Mouse (Mus musculus) intestine, embryonic 16.5 days (tissue): ENCODE results near the gene Fam122c. TPM values are rescaled to one million over a fixed set of nuclear protein-coding genes. Genes with fewer than 3 reads are reported as not detected.
A peak's percentile ranks its signal among the peaks of the same experiment; 100 is the strongest.

Experiments used
- ATAC-seq: fragments of 200-750 bp; cut with Nextera tagmentation; 2 replicates; pipeline ENCODE4 v1.8.0; 2017; ENCODE audit warnings: moderate TSS enrichment, moderate library complexity
- H3K27ac ChIP-seq: fragments of 300-500 bp; sonication (generic); 2 replicates; pipeline ENCODE4 v1.5.1; 2014; ENCODE audit warnings: mild to moderate bottlenecking, low read length
- H3K27me3 ChIP-seq: fragments of 300-500 bp; sonication (generic); replicated peaks from 2 replicates; pipeline ENCODE4 v1.6.1; 2014; ENCODE audit warnings: low read length, control low read depth, mixed read lengths; ENCODE audit not compliant: control insufficient read depth, insufficient read depth
- H3K36me3 ChIP-seq: fragments of 300-500 bp; sonication (generic); 2 replicates; pipeline ENCODE4 v1.6.1; 2014; ENCODE audit warnings: low read length, control low read depth; ENCODE audit not compliant: control insufficient read depth, insufficient read depth
- H3K4me1 ChIP-seq: fragments of 300-500 bp; sonication (generic); 2 replicates; pipeline ENCODE4 v1.6.1; 2014; ENCODE audit warnings: low read length, control low read depth, mixed read lengths; ENCODE audit not compliant: control insufficient read depth, insufficient read depth
- H3K4me2 ChIP-seq: fragments of 300-500 bp; sonication (generic); 2 replicates; pipeline ENCODE4 v1.6.1; 2014; ENCODE audit warnings: low read depth, low read length, control low read depth
- H3K4me3 ChIP-seq: fragments of 300-500 bp; sonication (generic); 2 replicates; pipeline ENCODE4 v1.5.1; 2014; ENCODE audit warnings: mild to moderate bottlenecking, low read length
- H3K9ac ChIP-seq: fragments of 300-500 bp; sonication (generic); 2 replicates; pipeline ENCODE4 v1.6.1; 2014; ENCODE audit warnings: low read depth, low read length
- H3K9me3 ChIP-seq: fragments of 300-500 bp; sonication (generic); 2 replicates; pipeline ENCODE4 v1.6.1; 2016; ENCODE audit warnings: low read length, control low read depth; ENCODE audit not compliant: control insufficient read depth
- WGBS: fragments of 180-500 bp; shearing (Covaris S2); extraction: QIAGEN DNeasy Blood & Tissue Kit; methylation state at CpG from one replicate; pipeline ENCODE4 v1.1.7; 2014; 5-methylcytosine and 5-hydroxymethylcytosine counted together
- polyA plus RNA-seq: library from polyadenylated mRNA; unstranded; fragments of >200 nt; fragmentation: Nextera tagmentation; extraction: Ambion mirVana; gene quantifications from 2 replicates; pipeline ENCODE4 v1.2.1, GENCODE M21; 2015

Gene Fam122c
- polyA plus RNA-seq, 1 experiment from 2014 or later, result not detected

DNA sequence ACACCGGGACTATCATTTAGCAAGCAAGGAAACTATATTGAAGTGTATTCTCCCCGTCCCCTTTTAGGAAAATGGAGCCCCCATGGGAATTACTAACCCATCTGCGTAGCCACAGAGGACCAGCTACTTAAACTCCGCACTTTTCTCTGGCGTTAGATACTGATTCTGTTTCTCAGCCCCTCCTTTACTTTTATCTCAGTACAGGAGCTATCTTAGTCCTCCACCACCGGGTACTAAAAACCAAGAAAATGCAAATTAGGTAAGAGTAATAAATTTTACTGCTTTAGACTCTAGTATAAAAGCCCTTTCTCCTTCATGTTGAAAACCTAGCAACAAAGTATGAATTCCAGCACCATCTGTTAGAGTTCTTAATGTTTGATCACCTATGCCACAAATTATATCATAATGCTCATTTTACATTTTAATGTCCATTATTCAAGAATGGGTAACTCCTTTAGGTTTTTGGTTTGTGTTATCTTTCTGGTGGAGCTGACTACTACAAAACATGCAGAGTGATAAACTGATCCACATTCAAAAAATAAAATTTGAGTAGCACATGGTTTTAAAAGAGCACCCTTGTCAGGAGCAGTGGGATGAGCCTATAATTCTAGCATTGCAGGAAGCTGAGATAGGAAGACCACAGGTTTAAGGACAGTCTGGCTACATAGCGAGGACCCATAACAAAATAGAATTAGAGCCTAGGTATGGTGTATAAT is 91.6 kb downstream of the Fam122c start:
- H3K27me3 ChIP-seq, result 0 out of 2 replicates have a peak, but pooled peaks cover 2% of the 10 kb centered on the region
- 70% methylated on average over 7 of the region's 7 CpGs for WGBS

DNA sequence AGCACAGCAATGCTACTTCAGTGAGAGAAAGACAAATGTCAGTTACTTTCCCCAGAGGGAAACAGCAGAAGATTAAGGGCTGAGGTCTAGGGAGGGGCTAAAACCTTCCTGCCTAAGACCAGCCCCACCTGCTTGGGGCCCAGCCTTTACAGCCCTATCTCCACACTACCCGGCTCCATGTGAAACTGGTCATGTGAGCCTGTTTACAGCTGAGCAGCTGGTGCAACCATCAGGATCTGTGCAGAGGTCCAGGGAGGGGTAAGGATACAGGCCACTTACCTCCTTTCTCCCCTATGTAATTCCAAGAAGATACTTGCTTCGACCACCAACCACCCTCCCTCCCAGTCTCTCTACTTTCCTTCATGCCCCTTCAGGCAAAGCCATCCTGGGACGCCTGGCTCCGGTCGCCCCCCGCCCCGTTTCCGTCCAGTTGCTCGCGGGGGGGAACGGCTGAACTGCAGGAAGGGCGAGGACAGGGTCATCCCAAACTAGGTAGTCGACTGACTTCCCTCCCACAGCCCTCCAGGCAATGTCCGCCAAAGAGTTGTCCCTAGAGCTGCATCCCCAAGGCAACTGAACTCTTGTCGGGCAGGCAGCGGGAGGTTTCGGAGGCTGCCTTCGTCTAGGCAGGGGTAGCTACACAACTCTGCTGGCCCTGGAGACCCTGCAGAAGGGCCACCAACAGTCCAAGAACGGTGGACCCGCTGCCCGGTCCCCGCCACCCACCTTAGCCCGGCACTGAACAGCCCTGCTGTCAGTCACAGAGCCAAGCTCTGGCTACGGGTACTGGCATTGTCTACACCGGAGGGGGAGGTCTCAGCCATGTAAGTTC is 96.5 kb downstream of the Fam122c start:
- Histone ChIP-seq H3K36me3 (no peaks in the 10 kb centered on the region), H3K4me2 (peak overlapping the region; percentile 58), H3K27me3 (0 out of 2 replicates have a peak, but pooled peaks cover 2% of the 10 kb centered on the region), H3K27ac (peak overlapping the region; percentile 83), H3K9ac (peak overlapping the region; percentile 77), H3K9me3 (no peaks in the 10 kb centered on the region), H3K4me3 (peak overlapping the region; percentile 64), H3K4me1 (no peaks in the 10 kb centered on the region)
- 14% methylated on average over 25 of the region's 25 CpGs for WGBS
- peak; percentile 86 for ATAC-seq

More for the DNA sequence above, 91.6 kb downstream of the Fam122c start:
- ATAC-seq, result no peak
- Histone ChIP-seq H3K4me3 (no peak overlapping the region), H3K27ac (no peak overlapping the region), H3K4me1 (no peaks in the 10 kb centered on the region), H3K4me2 (no peak overlapping the region), H3K36me3 (no peaks in the 10 kb centered on the region), H3K9me3 (no peaks in the 10 kb centered on the region), H3K9ac (no peak overlapping the region)

DNA sequence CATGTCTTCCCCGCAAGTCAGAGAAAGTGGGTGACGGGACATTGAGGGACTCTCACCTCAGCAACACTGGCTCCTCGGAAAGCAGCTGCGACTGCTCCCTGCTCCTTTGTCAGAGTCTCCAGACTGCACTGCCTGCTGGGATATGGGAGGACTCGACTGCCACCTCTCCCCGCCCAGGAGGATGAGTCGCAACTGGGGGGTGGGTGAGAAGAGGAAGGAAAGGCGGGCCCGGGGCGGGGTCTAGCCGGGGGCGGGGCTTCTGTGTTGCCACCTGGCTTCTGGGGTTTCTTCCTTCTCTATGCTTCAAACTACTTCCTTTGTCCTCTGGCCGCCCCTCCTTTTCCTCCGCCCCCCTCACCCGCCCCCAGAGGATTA is 97.1 kb downstream of the Fam122c start, which contains the start of gene Mospd1:
Gene Mospd1 (minus strand): TSS at position 137 of the 375 bp plus-strand sequence.
- peak; percentile 96 for ATAC-seq
- H3K4me2 ChIP-seq, result peak within 1 kb of the TSS; percentile 58

More for the DNA sequence above, 97.1 kb downstream of the Fam122c start, which contains the start of gene Mospd1:
- H3K9ac ChIP-seq, result peak within 1 kb of the TSS; percentile 77
- 5% methylated on average over 14 of the region's 15 CpGs for WGBS
- H3K27ac ChIP-seq, result peak within 1 kb of the TSS; percentile 83
- H3K27me3 ChIP-seq, result no peaks in the 10 kb centered on the region
- H3K4me1 ChIP-seq, result no peaks in the 10 kb centered on the region
- no peaks in the 10 kb centered on the region for H3K36me3 ChIP-seq
- H3K4me3 ChIP-seq, result peak within 1 kb of the TSS; percentile 64
- H3K9me3 ChIP-seq, result no peaks in the 10 kb centered on the region

Other genes with a start within 250 kb of the Fam122c start
- 3.0 and 3.9 TPM in 2 replicates for gene Plac1, start 33.3 kb upstream of the Fam122c start, polyA plus RNA-seq
- gene Fam122b, start 3.6 kb upstream of the Fam122c start, polyA plus RNA-seq, result 6.8 and 7.1 TPM in 2 replicates
- gene Mospd1, start 97.1 kb downstream of the Fam122c start, polyA plus RNA-seq, result 44.3 and 52.2 TPM in 2 replicates
- not detected in 2 replicates for gene Etd, start 161.5 kb downstream of the Fam122c start, polyA plus RNA-seq